Mouse (Mus musculus) kidney, embryonic 14.5 days (tissue): Measurements from ENCODE around the gene Hsd17b14. TPM values are rescaled to one million over a fixed set of nuclear protein-coding genes. Genes with fewer than 3 reads are reported as not detected.

ENCODE experiments used
- ATAC-seq: fragments of 200-750 bp; cut with Nextera tagmentation; 2 replicates; pipeline ENCODE4 v1.8.0; 2017; ENCODE audit warnings: moderate number of reproducible peaks, mild to moderate bottlenecking, moderate TSS enrichment, moderate library complexity; ENCODE audit not compliant: low FRiP score, low TSS enrichment
- H3K27ac ChIP-seq: fragments of 300-500 bp; sonication (generic); 2 replicates; pipeline ENCODE4 v1.5.1; 2014; ENCODE audit warnings: low read depth, mild to moderate bottlenecking, low read length, moderate library complexity, mixed read lengths
- H3K27me3 ChIP-seq: fragments of 300-500 bp; sonication (generic); 2 replicates; pipeline ENCODE4 v1.6.1; 2014; ENCODE audit warnings: mild to moderate bottlenecking, low read length; ENCODE audit not compliant: control insufficient read depth, insufficient read depth
- H3K36me3 ChIP-seq: fragments of 300-500 bp; sonication (generic); 2 replicates; pipeline ENCODE4 v1.6.1; 2014; ENCODE audit warnings: low read length, mixed read lengths; ENCODE audit not compliant: control insufficient read depth, insufficient read depth
- H3K4me1 ChIP-seq: fragments of 300-500 bp; sonication (generic); 2 replicates; pipeline ENCODE4 v1.6.1; 2014; ENCODE audit warnings: low read length, mixed read lengths; ENCODE audit not compliant: control insufficient read depth, insufficient read depth
- H3K4me2 ChIP-seq: fragments of 300-500 bp; sonication (generic); replicated peaks from 2 replicates; pipeline ENCODE4 v1.6.1; 2014; ENCODE audit warnings: low read depth, mild to moderate bottlenecking, low read length
- H3K4me3 ChIP-seq: fragments of 300-500 bp; sonication (generic); 2 replicates; pipeline ENCODE4 v1.5.1; 2014; ENCODE audit warnings: mild to moderate bottlenecking, low read length
- H3K9ac ChIP-seq: fragments of 300-500 bp; sonication (generic); 2 replicates; pipeline ENCODE4 v1.6.1; 2014; ENCODE audit warnings: low read depth, mild to moderate bottlenecking, low read length, moderate library complexity
- H3K9me3 ChIP-seq: fragments of 300-500 bp; sonication (generic); 2 replicates; pipeline ENCODE4 v1.6.1; 2016; ENCODE audit warnings: low read length; ENCODE audit not compliant: control insufficient read depth
- whole genome bisulfite sequencing: fragments of 180-500 bp; shearing (Covaris S2); extraction: QIAGEN DNeasy Blood & Tissue Kit; methylation state at CpG from one replicate; pipeline ENCODE4 v1.1.7; 2014; 5-methylcytosine and 5-hydroxymethylcytosine counted together
- polyA plus RNA-seq: library from polyadenylated mRNA; unstranded; fragments of >200 nt; fragmentation: Nextera tagmentation; extraction: Ambion mirVana; gene quantifications from 2 replicates; pipeline ENCODE4 v1.2.1, GENCODE M21; 2014

Hsd17b14 gene
- polyA plus RNA-seq, 1 experiment from 2014 or later, result 12.8 TPM

DNA sequence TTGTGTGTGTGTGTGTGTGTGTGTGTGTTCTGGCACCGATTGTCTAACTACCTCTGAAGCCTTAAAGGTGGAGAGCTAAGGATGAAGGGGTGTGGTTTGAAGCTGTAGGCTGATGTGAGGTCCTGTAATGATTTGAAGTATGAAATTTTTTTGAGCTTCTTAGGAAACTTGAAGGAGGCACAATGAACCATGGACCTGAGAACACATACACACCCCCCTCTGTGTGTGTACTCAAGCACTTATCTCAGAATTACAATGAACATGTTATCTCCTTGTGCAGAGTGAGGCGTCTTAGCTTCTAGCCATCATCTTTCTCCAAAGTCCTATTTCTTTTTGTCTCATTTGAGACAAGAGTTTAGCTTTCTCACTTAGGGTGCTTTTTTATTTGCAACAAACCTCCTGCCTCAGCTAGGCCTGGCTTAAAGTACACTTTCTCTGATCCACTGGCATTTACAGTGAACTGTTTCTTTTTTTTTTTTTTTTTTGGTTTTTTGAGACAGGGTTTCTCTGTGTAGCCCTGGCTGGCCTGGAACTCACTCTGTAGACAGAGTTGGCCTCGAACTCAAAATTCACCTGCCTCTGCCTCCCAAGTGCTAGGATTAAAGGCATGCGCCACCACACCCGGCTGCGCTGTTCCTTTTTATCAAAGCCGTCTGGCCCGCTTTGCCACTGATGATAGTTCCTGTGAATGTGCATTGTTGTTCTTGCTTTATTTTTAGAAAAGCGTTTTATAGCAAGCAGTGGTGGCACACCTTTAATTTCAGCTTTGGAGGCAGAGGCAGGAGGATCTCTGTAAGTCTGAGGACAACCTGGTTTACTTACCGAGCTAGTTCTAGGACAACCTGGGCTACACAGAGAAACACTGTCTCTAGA lies 14.1 kb downstream of the Hsd17b14 start:
- Histone ChIP-seq H3K4me3 (peak overlapping the region; percentile 39), H3K9me3 (no peaks in the 10 kb centered on the region), H3K4me2 (peak overlapping the region; percentile 58), H3K27me3 (no peaks in the 10 kb centered on the region), H3K9ac (0 out of 2 replicates have a peak overlapping the region, but pooled peaks have one; percentile 18), H3K36me3 (no peaks in the 10 kb centered on the region), H3K27ac (peak overlapping the region; percentile 79), H3K4me1 (peaks cover 25% of the 10 kb centered on the region)
- 82% methylated on average over 10 of the region's 10 CpGs for WGBS
- ATAC-seq, result no peak

DNA sequence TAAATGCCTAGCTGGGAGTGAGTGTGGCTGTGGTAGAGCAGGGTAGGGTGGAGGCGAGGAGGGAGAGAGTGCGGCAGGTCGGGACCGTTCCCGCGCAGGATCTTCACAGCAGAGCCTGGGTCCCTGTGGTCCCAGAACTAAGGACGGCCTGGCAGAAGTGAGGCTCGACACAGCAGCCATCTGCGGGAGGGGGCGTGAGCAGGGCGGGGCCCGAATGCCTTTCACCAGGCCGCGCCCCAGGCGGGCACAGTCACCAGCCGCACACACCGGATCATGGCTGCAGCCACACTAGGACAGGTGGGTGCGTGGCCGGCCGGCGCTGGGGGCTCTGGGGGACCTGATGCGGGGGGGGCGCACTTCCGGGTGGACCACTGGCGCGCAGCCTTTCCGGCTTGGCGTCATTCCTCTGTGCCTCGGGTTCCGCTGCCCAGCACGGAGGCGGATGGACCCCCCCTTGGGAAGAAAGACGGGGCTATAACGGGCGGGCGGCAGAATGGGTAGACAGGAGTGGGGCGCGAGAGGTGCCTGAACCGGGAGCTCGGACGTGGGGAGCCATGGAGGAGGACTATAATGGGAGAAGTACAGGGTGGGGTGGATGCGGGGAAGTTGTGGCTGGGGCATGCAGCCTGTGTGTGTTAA lies 15.5 kb downstream of the Hsd17b14 start, which contains the start of gene Bcat2:
Bcat2 (plus strand) TSS at position 51 of the 639 bp plus-strand sequence.
- Histone ChIP-seq H3K27ac (peak within 1 kb of the TSS; percentile 86), H3K4me1 (peaks cover 34% of the 10 kb centered on the region), H3K9ac (peak within 1 kb of the TSS; percentile 73), H3K4me2 (peak within 1 kb of the TSS; percentile 72), H3K36me3 (no peaks in the 10 kb centered on the region), H3K4me3 (peak within 1 kb of the TSS; percentile 69), H3K9me3 (no peaks in the 10 kb centered on the region), H3K27me3 (no peaks in the 10 kb centered on the region)
- ATAC-seq, result peak; percentile 64
- WGBS, result 2% methylated on average over 42 of the region's 42 CpGs

DNA sequence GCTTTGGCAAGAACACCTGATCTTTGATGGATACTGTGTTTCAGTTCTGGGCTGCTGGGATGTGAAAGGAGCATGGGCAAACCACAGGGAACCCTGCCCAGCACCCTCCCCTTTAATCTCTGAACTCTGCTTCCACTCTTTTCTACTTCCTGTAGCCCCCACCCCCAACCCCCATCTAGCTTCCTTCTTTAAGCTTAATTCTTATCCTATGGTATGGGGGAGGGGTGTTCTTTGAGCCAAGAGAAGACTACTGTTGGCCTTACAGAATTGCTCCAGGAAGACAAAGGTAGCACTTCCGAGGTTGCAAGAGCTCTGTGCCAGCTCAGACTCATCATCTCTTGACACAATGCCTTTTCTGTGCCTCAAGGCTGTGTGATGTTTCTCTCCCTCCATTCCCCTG lies 17.3 kb downstream of the Hsd17b14 start:
- Histone ChIP-seq H3K27me3 (no peaks in the 10 kb centered on the region), H3K4me1 (peaks cover 39% of the 10 kb centered on the region), H3K4me3 (no peak overlapping the region), H3K27ac (no peak overlapping the region), H3K36me3 (peaks cover 16% of the 10 kb centered on the region), H3K9me3 (no peaks in the 10 kb centered on the region), H3K4me2 (peak overlapping the region; percentile 72; the same call in 1 of the 2 replicates), H3K9ac (0 out of 2 replicates have a peak overlapping the region, but pooled peaks have one; percentile 73)
- WGBS, result 63% methylated on average over 1 of the region's 1 CpGs
- no peak for ATAC-seq

DNA sequence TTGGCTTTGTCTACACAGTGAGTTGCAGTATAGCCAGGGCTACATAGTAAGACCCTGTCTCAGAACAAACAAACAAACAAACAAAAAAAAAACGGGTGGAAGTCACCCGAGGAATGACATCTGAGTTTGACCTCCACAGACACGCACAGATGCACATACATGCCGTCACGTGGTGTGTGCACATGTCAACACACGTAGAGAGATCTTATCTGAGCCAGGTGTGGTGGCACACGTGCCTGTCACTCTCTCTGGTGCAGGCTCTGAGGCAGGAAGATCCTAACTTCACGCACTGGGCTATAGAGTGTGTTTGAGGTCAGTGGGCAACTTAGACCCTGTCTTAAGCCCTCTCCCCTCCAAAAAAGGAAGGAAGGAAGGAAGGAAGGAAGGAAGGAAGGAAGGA lies 19.3 kb downstream of the Hsd17b14 start:
- 57% methylated on average over 8 of the region's 8 CpGs for WGBS
- H3K4me2 ChIP-seq, result peak overlapping the region; percentile 17; the same call in 1 of the 2 replicates
- no peaks in the 10 kb centered on the region for H3K27me3 ChIP-seq
- H3K4me1 ChIP-seq, result peaks cover 34% of the 10 kb centered on the region
- ATAC-seq, result no peak
- no peak overlapping the region; the same call in 1 of the 2 replicates for H3K27ac ChIP-seq
- peak overlapping the region; percentile 7; the same call in 1 of the 2 replicates for H3K9ac ChIP-seq
- H3K36me3 ChIP-seq, result peaks cover 25% of the 10 kb centered on the region
- H3K9me3 ChIP-seq, result no peaks in the 10 kb centered on the region
- no peak overlapping the region for H3K4me3 ChIP-seq

DNA sequence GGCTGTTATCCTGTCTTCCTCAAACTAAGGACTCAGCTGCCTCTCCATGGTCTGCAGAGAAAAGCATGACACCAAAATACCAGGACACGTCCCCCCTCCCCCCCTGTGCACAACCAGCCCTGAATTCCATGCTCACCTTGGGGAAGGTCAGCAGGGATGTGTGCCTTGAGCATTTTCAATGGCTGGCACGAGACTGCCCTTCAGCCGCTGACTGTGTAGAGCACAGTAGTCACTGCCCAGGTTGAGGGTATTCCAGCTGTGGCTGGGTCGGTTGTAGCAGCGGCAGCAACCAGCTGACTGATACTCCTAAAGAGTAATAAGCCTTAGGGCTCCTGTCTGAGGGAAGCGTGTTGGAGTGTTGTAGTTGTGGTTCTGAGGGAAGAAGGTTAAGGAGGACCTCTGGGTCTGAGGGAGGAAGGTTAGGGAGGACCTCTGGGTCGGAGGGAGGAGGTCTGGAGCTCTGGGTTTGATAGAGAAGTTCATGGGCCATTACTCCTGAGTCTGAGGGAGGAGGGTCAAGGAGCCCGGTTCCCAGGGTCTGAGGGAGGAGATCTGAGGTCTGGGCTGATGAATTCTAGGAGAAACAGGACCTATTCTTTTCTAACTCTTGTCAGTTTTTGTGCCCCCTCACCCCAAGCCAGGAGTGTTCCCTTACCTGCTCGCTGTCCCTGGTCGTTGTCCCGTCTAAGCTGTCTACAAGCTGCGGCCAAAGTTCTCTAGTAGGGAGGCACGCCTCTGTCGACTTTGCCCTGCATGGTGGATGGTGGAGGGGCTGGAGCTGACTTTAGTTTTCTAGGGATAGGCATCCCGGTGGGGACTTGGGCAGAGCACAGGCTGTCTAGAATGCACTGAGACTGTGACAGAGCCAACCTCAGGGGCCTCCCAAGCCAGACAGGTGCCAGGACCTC lies 20.0 kb downstream of the Hsd17b14 start:
- Histone ChIP-seq H3K4me2 (peak overlapping the region; percentile 17; the same call in 1 of the 2 replicates), H3K36me3 (peaks cover 25% of the 10 kb centered on the region), H3K4me1 (peaks cover 33% of the 10 kb centered on the region), H3K9ac (peak overlapping the region; percentile 20; the same call in 1 of the 2 replicates), H3K9me3 (no peaks in the 10 kb centered on the region), H3K27me3 (no peaks in the 10 kb centered on the region), H3K27ac (peak overlapping the region; percentile 67), H3K4me3 (peak overlapping the region; percentile 9; the same call in 1 of the 2 replicates)
- ATAC-seq, result peak; percentile 59
- WGBS, result 50% methylated on average over 15 of the region's 15 CpGs

DNA sequence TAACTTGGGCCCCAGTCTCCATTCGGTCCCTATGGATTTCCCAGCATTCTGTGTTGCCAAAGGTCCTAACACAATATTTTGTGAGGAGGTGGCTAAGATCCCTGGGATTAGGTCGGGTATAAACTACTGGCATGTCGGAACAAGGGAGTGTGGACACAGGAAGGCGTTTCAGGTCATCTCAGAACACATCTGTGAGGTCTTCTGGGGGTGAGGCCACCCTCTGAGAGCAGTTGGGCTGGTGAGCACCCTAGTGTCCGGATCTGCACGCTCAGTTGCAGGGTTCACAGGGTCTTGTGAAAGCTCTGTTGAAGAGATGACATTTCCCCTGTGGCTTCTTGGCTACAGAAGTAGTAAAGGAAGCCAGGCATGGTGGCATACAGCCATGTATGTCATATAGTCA lies 31.2 kb downstream of the Hsd17b14 start:
- Histone ChIP-seq H3K4me2 (no peak overlapping the region), H3K27me3 (no peaks in the 10 kb centered on the region), H3K36me3 (peaks cover 19% of the 10 kb centered on the region; the same call in 1 of the 2 replicates), H3K4me3 (no peak overlapping the region), H3K9me3 (no peaks in the 10 kb centered on the region), H3K4me1 (no peaks in the 10 kb centered on the region), H3K27ac (no peak overlapping the region), H3K9ac (no peak overlapping the region)
- 96% methylated on average over 6 of the region's 6 CpGs for WGBS
- ATAC-seq, result no peak

DNA sequence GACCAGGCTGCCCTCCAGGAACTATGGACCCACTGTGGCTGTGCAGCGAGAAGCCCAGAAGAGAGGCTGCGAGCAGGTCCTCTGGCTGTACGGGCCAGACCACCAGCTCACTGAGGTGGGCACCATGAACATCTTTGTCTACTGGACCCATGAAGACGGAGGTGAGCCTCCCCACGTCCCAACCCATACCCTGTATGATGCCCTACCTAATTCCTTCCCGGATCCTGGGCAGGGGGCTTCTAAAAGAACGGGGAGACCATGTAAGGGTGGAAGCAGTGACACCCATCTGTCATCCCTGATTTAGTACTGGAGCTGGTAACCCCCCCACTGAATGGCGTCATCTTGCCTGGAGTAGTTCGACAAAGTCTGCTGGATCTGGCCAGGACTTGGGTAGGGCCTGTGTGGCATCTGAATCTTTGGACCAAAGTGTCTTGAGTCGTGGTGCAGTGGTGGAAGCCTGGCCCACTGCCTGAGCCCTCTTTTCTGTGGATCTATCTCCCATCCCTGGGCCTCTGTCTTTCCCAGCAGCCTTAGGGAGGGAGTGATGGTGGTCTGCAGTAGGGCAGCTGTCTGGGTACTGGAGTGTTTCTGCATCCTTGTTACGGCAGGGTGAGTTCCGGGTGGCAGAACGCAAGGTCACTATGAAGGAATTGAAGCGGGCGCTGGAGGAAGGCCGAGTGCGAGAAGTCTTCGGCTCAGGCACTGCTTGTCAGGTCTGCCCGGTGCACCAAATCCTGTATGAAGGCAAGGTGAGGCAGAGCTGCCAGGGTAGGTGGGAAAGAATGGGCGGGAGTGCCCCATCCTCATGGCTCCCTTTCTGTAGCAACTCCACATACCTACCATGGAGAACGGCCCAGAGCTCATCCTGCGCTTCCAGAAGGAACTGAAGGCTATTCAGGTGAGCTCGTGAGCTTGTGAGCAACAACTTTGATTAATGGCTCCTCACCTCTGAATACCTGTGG lies 33.2 kb downstream of the Hsd17b14 start:
- Histone ChIP-seq H3K9ac (no peak overlapping the region), H3K9me3 (no peaks in the 10 kb centered on the region), H3K4me1 (no peaks in the 10 kb centered on the region), H3K36me3 (peaks cover 16% of the 10 kb centered on the region; the same call in 1 of the 2 replicates), H3K27me3 (no peaks in the 10 kb centered on the region), H3K4me2 (no peak overlapping the region), H3K27ac (no peak overlapping the region), H3K4me3 (no peak overlapping the region)
- 87% methylated on average over 23 of the region's 23 CpGs for WGBS
- no peak for ATAC-seq
